Mouse (Mus musculus): Measurements from ENCODE around the gene Rac3. TPM values are rescaled to one million over a fixed set of nuclear protein-coding genes. Genes with fewer than 3 reads are reported as not detected.

The Rac3 gene
- polyA plus RNA-seq, 1 experiment from 2014 or later, result 28.8 TPM

DNA sequence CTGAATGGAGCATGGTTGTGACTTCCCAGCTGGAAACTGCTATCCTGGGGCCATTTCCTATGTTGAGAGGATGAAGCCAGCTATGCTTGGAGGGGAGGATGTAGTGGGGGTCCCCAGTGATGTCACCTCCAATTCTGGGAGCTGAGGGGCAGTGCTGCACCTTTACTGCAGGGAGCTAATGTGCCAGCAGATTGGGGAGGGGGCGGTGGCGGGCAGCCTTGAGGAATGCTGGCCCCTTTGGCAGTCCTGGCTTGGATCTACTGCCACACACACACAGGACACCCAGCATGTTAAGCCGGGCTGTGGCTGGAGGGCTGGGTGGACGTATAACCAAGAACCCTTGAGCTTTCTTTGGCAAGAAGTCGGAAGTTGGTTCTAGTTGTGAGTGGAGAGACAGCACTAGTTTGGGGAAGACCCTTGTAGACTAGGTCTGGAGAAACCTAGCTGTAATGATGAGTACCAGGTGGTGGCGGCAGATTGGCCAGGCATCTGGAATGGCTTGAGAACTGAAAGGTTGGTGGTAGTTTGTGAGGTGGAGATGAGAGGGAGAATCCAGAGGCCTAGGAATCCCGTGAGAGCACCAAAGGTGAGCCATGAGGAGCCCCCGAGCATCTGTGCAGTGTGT is 9.2 kb upstream of the Rac3 start:
- Histone ChIP-seq H3K27ac (0 out of 2 replicates have a peak overlapping the region, but pooled peaks have one; percentile 81), H3K9me3 (replicated peaks) (no peaks in the 10 kb centered on the region), H3K27me3 (ENCODE audit: low read depth, poor library complexity, severe bottlenecking) (no peaks in the 10 kb centered on the region), H3K36me3 (peaks cover 53% of the 10 kb centered on the region), H3K4me1 (peaks cover 81% of the 10 kb centered on the region), H3K4me3 (peak overlapping the region; percentile 70)
- 58% methylated on average over 8 of the region's 8 CpGs for WGBS
- no peak for DNase-seq (ENCODE audit: low spot score)

DNA sequence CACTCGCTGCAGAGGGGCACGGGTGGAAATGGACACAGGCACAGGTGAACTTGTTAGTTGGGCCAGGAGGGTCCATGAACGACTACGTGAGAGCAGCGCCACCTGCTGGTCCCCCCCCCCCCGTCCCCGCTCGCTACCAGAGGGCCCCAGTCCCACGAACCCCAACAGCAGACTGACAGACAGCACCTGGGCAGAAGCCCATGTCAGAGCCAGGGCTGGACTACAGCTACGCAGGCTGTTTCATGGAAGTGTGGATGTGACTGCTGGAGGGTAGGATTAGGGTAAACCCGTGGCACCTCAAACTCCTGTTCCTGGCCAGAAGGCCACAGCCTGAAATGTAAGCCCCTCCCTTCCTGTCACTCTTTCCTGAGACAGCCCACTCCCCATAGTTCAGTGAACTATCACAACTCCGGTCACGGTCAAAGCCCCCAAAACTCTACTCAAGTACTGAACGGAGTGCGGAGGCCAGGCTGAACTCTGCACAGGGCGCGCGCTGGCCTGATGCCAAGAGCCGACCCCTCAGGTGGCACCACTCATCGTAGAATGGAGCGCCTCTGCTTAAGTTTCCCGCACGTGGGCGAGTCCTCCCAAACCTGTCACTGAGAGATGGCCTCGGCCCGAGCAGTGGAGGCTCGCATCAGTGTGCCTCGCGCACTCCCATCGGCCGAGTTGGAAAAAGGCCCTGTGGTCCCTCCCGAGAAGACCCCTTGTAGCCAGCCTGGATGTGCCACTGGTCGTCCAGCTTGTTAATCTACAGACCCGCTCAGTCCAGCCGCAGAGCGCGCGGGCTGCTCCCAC is 8.3 kb upstream of the Rac3 start:
- Histone ChIP-seq H3K36me3 (peaks cover 62% of the 10 kb centered on the region), H3K4me1 (peaks cover 72% of the 10 kb centered on the region), H3K27ac (peak overlapping the region; percentile 81), H3K9me3 (replicated peaks) (no peaks in the 10 kb centered on the region), H3K27me3 (ENCODE audit: low read depth, poor library complexity, severe bottlenecking) (no peaks in the 10 kb centered on the region), H3K4me3 (peak overlapping the region; percentile 70)
- WGBS, result under 1% methylated on average over 38 of the region's 38 CpGs
- peak; percentile 89 for DNase-seq (ENCODE audit: low spot score)

DNA sequence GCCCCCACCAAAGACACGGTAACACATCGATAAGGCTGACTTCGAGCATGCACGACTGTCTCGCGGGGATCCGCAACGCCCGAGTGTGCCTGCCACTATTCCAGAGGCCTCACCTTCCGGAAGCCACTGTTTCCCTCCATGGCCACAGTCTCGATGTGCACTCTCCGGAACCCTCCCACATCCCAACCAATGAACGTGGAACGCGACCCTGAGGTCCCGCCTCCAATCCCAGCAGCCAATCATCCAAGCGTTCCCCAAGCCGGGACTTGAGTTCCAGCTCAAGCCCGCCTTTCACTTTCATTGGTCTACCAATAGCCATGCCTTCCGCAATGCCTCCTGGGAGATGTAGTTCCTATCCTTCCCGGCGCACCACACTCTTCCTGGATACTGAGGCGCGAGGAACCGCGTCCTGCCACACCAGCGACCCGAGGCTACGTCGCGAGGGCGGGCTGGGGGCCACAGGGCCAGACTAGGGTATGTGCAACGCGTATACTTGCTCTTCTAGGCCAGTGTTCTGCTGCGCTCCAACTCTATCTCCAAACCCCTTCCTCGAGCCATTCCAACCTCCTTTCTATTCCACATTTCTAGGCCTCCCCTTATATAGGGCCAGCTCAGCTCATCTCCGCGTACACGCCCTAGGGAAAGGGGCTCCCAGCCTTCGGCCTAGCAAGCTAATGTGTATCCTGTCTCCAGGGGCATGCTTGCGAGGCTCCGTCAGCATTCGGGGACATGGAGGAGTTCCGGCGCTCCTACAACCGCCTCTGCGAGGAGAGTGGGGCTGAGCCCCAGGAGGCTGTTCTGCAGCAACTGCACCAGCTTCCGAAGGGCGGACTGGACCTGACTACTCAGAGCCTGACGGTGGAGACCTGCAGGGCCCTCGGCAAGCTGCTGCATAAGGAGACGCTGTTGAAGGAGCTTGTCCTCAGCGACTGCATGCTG is 7.4 kb upstream of the Rac3 start, which contains the start of the genes Cenpx and Lrrc45:
Gene Cenpx, minus strand, starts transcription at position 159 of the 939 bp plus-strand sequence.
Gene Lrrc45, plus strand, starts transcription at position 346 of the 939 bp plus-strand sequence.
- H3K4me3 ChIP-seq, result peak within 1 kb of the TSS; percentile 70
- DNase-seq (ENCODE audit: low spot score), result peak; percentile 92
- H3K27me3 ChIP-seq (ENCODE audit: low read depth, poor library complexity, severe bottlenecking), result no peaks in the 10 kb centered on the region
- H3K9me3 ChIP-seq (replicated peaks), result no peaks in the 10 kb centered on the region
- H3K36me3 ChIP-seq, result peaks cover 67% of the 10 kb centered on the region
- 4% methylated on average over 53 of the region's 53 CpGs for WGBS
- H3K27ac ChIP-seq, result peak within 1 kb of the TSS; percentile 81
- H3K4me1 ChIP-seq, result peaks cover 63% of the 10 kb centered on the region

DNA sequence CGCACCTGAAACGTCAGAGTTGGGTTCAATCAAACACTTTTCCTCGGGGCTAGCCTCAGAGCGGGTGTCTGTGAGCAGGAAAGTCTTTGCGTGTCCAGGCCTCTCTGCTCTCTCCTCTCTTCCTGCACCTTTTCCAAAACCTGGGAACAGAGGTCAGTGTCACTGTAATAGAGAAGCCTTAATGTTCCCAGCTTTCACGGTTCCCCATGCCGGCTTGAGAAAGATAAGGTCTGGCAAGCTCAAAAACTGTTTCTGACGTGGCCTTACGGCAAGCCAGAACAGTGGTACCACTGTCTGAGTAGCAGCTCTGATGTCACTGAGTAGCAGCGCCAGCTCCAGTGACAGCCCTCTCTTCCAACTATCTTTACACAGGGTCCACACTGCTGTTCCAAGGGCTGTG is 6.7 kb upstream of the Rac3 start:
- H3K9me3 ChIP-seq (replicated peaks), result no peaks in the 10 kb centered on the region
- DNase-seq (ENCODE audit: low spot score), result no peak
- H3K4me1 ChIP-seq, result peaks cover 59% of the 10 kb centered on the region
- peaks cover 67% of the 10 kb centered on the region for H3K36me3 ChIP-seq
- peak overlapping the region; percentile 81 for H3K27ac ChIP-seq
- 64% methylated on average over 10 of the region's 10 CpGs for WGBS
- H3K27me3 ChIP-seq (ENCODE audit: low read depth, poor library complexity, severe bottlenecking), result no peaks in the 10 kb centered on the region
- H3K4me3 ChIP-seq, result peak overlapping the region; percentile 70

DNA sequence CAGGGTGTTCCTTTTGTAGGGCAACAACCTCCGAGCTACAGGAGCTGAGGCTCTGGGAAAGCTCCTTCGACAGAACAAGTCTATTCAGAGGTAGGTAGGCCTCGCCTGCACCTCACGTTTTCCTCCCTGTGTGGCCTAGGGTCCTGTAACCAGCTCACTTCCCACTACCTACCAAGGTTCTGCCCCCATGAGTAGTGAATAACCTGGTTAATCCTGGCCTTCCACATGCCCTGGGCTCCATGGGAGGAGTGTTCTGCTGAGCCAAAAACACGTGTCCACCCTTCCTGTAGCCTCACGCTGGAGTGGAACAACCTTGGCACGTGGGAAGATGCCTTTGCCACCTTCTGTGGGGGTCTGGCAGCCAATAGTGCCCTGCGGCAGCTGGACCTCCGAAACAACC is 6.1 kb upstream of the Rac3 start:
- Histone ChIP-seq H3K27ac (no peak overlapping the region; the same call in 1 of the 2 replicates), H3K4me3 (peak overlapping the region; percentile 70), H3K4me1 (peaks cover 59% of the 10 kb centered on the region), H3K27me3 (ENCODE audit: low read depth, poor library complexity, severe bottlenecking) (peaks cover 4% of the 10 kb centered on the region; the same call in 1 of the 2 replicates), H3K36me3 (peaks cover 67% of the 10 kb centered on the region), H3K9me3 (replicated peaks) (no peaks in the 10 kb centered on the region)
- 90% methylated on average over 9 of the region's 9 CpGs for WGBS
- no peak for DNase-seq (ENCODE audit: low spot score)

DNA sequence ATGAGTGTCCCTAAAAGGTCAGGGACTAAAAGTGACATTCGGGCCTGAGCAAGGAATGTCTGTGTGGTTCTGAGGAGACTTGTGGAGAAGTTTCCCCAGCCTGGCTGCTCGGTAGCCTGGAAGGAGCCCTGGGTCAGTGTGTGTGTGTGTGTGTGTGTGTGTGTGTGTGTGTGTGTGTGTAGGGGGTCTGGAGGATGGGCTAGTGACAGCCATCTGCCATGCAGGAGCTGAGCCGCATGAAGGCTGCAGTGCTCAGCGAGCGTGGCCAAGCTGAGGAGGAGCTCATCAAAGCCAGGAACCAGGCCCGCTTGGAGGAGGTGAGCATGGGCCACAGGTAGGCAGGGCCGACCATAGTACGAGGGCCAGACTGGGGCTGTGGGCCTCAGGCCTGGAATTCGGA is 2.0 kb upstream of the Rac3 start:
- H3K4me3 ChIP-seq, result no peak overlapping the region
- no peak overlapping the region for H3K27ac ChIP-seq
- peaks cover 36% of the 10 kb centered on the region for H3K27me3 ChIP-seq (ENCODE audit: low read depth, poor library complexity, severe bottlenecking)
- no peak for DNase-seq (ENCODE audit: low spot score)
- 92% methylated on average over 9 of the region's 9 CpGs for WGBS
- peaks cover 57% of the 10 kb centered on the region for H3K36me3 ChIP-seq
- peaks cover 45% of the 10 kb centered on the region for H3K4me1 ChIP-seq
- no peaks in the 10 kb centered on the region for H3K9me3 ChIP-seq (replicated peaks)

DNA sequence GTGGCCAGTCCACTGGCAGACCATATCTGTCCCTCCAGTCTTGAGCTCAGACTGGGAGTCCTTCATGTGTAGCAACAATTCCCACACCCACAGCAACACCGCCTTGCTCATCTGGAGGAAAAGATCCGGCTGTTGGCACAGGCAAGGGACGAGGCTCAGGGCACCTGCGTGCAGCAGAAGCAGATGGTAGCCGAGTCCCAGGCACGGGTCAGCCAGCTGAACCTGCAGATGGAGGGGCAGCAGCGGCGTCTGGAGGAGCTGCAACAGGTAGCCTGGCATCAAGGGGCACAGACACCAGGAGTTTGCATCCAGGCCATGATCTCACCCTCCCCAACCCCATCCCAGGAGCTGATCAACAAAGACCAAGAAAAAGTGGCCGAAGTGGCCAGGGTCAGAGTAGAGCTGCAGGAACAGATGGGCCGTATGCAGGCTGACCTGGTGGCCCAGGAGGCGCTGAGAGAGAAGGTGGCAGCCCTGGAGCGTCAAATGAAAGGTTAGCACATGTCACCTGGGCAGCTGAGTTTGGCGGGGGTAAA is 1.4 kb upstream of the Rac3 start:
- peaks cover 39% of the 10 kb centered on the region for H3K4me1 ChIP-seq
- H3K27ac ChIP-seq, result no peak overlapping the region
- no peak for DNase-seq (ENCODE audit: low spot score)
- no peaks in the 10 kb centered on the region for H3K9me3 ChIP-seq (replicated peaks)
- 88% methylated on average over 13 of the region's 13 CpGs for WGBS
- peak overlapping the region; percentile 75; the same call in 1 of the 2 replicates for H3K4me3 ChIP-seq
- peaks cover 54% of the 10 kb centered on the region for H3K36me3 ChIP-seq
- peaks cover 38% of the 10 kb centered on the region for H3K27me3 ChIP-seq (ENCODE audit: low read depth, poor library complexity, severe bottlenecking)

DNA sequence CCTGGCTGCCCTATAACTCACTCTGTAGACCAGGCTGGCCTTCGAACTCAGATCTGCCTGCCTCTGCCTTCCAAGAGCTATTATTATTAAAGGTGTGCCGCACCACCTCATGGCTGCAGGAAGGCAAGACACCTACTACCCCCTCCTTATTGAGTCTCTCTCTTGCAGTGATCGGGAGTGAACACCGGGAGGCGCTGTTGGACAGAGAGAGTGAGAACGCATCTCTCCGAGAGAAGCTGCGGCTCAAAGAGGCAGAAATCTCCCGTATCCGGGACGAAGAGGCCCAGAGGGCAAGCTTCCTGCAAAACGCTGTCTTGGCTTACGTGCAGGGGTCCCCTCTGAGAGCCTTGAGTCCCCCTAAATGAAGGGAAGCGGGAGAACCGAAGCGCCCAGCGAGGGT is 820 bp upstream of the Rac3 start:
- peaks cover 33% of the 10 kb centered on the region for H3K4me1 ChIP-seq
- peaks cover 49% of the 10 kb centered on the region for H3K36me3 ChIP-seq
- peak; percentile 94 for DNase-seq (ENCODE audit: low spot score)
- peak overlapping the region; percentile 75 for H3K4me3 ChIP-seq
- WGBS, result 11% methylated on average over 17 of the region's 17 CpGs
- no peaks in the 10 kb centered on the region for H3K9me3 ChIP-seq (replicated peaks)
- peaks cover 43% of the 10 kb centered on the region for H3K27me3 ChIP-seq (ENCODE audit: low read depth, poor library complexity, severe bottlenecking)
- H3K27ac ChIP-seq, result 0 out of 2 replicates have a peak overlapping the region, but pooled peaks have one; percentile 74

DNA sequence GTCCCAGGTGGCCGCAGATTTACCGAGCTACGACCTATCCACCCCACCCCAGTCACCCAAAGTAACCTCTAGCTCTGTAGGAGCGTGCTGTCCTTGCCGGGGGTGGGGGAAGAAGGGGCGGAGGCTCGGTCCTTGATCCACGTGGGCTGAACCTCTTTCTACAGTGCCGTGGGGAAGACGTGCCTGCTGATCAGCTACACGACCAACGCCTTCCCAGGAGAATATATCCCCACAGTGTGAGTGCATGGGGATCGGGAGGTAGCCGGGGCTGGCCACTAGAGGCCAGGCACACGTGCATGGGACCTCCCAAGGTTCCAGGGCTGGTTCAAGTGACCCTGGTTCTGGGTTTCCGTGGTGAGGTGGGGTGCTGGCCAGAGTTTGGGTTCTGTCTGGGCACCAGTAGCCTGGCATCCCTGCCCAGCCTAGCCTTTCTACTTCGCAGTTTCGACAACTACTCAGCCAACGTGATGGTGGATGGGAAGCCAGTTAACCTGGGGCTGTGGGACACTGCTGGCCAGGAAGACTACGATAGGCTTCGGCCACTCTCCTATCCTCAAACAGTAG is 879 bp downstream of the Rac3 start:
- H3K4me3 ChIP-seq, result peak overlapping the region; percentile 75

DNA sequence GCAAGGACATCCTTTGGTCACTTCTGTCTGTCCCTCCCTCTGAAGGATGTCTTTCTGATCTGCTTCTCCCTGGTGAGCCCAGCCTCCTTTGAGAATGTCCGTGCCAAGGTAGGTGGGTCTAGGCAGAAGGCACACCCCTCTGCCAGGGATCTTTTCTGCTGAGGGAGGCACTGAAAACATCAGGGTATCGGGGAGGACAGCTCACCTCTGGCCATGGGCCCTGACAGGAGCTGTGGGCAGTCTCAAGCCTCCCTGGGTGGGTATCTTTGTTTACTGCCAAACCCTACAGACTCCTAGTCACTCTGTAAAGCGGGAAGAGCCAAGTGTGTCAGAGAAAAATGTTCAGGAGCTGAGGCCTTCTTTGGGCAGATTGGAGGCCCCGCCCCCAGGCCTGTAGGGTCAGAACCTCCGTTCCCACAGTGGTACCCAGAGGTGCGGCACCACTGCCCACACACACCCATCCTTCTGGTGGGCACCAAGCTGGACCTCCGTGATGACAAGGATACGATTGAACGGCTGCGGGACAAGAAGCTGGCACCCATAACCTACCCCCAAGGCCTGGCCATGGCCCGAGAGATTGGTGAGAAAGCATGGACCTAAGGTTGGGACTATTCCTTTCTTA is 1.6 kb downstream of the Rac3 start:
- Histone ChIP-seq H3K27me3 (ENCODE audit: low read depth, poor library complexity, severe bottlenecking) (peaks cover 55% of the 10 kb centered on the region), H3K9me3 (replicated peaks) (no peaks in the 10 kb centered on the region), H3K27ac (no peak overlapping the region), H3K4me1 (peaks cover 46% of the 10 kb centered on the region), H3K36me3 (peaks cover 29% of the 10 kb centered on the region), H3K4me3 (0 out of 2 replicates have a peak overlapping the region, but pooled peaks have one; percentile 1)
- WGBS, result 89% methylated on average over 11 of the region's 11 CpGs
- no peak for DNase-seq (ENCODE audit: low spot score)

More for the DNA sequence above, 879 bp downstream of the Rac3 start:
- WGBS, result 20% methylated on average over 21 of the region's 21 CpGs
- DNase-seq (ENCODE audit: low spot score), result no peak
- Histone ChIP-seq H3K4me1 (peaks cover 43% of the 10 kb centered on the region), H3K36me3 (peaks cover 36% of the 10 kb centered on the region), H3K9me3 (replicated peaks) (no peaks in the 10 kb centered on the region), H3K27ac (peak overlapping the region; percentile 74), H3K27me3 (ENCODE audit: low read depth, poor library complexity, severe bottlenecking) (peaks cover 55% of the 10 kb centered on the region)

DNA sequence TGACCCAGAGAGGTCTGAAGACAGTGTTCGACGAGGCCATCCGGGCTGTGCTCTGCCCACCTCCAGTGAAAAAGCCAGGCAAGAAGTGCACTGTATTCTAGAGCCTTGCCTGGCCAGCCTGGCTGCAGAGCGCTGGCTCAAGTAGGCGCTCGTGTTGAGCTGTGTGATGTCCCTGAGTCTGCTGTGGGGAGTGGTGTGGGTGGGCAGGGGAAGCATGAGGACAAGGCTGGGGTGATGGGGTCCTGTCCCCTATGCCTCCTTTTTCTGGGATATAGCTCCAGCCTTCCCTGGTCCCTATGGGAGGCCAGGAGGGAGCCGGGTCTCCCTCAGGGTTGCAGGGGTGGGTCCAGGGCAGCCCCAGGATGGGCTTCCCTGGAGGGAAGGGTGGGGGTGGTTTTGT is 2.2 kb downstream of the Rac3 start:
- Histone ChIP-seq H3K4me1 (peaks cover 46% of the 10 kb centered on the region), H3K27ac (no peak overlapping the region), H3K27me3 (ENCODE audit: low read depth, poor library complexity, severe bottlenecking) (peaks cover 58% of the 10 kb centered on the region), H3K9me3 (replicated peaks) (no peaks in the 10 kb centered on the region), H3K36me3 (peaks cover 22% of the 10 kb centered on the region), H3K4me3 (no peak overlapping the region)
- DNase-seq (ENCODE audit: low spot score), result no peak
- 88% methylated on average over 7 of the region's 7 CpGs for WGBS
